Mouse (Mus musculus): ENCODE results near the gene Gm5414. TPM values are rescaled to one million over a fixed set of nuclear protein-coding genes. Genes with fewer than 3 reads are reported as not detected.

The Gm5414 gene
- polyA plus RNA-seq (2016; fragmentation: Nextera tagmentation; extraction: Ambion mirVana) = not detected in 2 replicates

GRCm38 (mm10) chr15:101627884-101628283, at the start of gene Gm5414:
Gene Gm5414 (minus strand): TSS chr15:101628188.
- Histone ChIP-seq H3K9me3 (no peaks in the 10 kb centered on the region), H3K4me3 (no peak within 1 kb of the TSS), H3K4me1 (no peaks in the 10 kb centered on the region), H3K27ac (replicated peaks) (no peak within 1 kb of the TSS), H3K36me3 (replicated peaks) (no peaks in the 10 kb centered on the region), H3K27me3 (replicated peaks; ENCODE audit: low read depth, poor library complexity, severe bottlenecking) (no peaks in the 10 kb centered on the region; the same call in 1 of the 2 replicates)
- DNase-seq (ENCODE audit: low spot score) = no peak
- 80% methylated on average over 2 of the region's 2 CpGs for WGBS

GRCm38 (mm10) chr15:101675978-101676377, 48.0 kb upstream of the Gm5414 start:
- 84% methylated on average over 1 of the region's 1 CpGs for WGBS

GRCm38 (mm10) chr15:101652736-101653265, 24.8 kb upstream of the Gm5414 start:
- H3K4me3 ChIP-seq = no peak overlapping the region
- H3K36me3 ChIP-seq (replicated peaks) = no peaks in the 10 kb centered on the region
- no peaks in the 10 kb centered on the region for H3K4me1 ChIP-seq
- DNase-seq (ENCODE audit: low spot score) = no peak
- H3K27ac ChIP-seq (replicated peaks) = no peak overlapping the region
- 93% methylated on average over 5 of the region's 5 CpGs for WGBS
- H3K9me3 ChIP-seq = no peaks in the 10 kb centered on the region
- H3K27me3 ChIP-seq (replicated peaks; ENCODE audit: low read depth, poor library complexity, severe bottlenecking) = no peaks in the 10 kb centered on the region

More at GRCm38 (mm10) chr15:101675978-101676377, 48.0 kb upstream of the Gm5414 start:
- no peaks in the 10 kb centered on the region for H3K9me3 ChIP-seq
- H3K36me3 ChIP-seq (replicated peaks) = no peaks in the 10 kb centered on the region
- H3K27ac ChIP-seq (replicated peaks) = no peak overlapping the region
- DNase-seq (ENCODE audit: low spot score) = no peak
- H3K27me3 ChIP-seq (replicated peaks; ENCODE audit: low read depth, poor library complexity, severe bottlenecking) = no peaks in the 10 kb centered on the region
- no peaks in the 10 kb centered on the region for H3K4me1 ChIP-seq
- H3K4me3 ChIP-seq = no peak overlapping the region

- no peak within 1 kb of the TSS for H3K27ac ChIP-seq (replicated peaks)
- no peaks in the 10 kb centered on the region for H3K4me1 ChIP-seq
- no peaks in the 10 kb centered on the region for H3K9me3 ChIP-seq
- no peak within 1 kb of the TSS for H3K4me3 ChIP-seq
- 79% methylated on average over 3 of the region's 3 CpGs for WGBS
- no peak for DNase-seq (ENCODE audit: low spot score)
- no peaks in the 10 kb centered on the region for H3K36me3 ChIP-seq (replicated peaks)
- H3K27me3 ChIP-seq (replicated peaks; ENCODE audit: low read depth, poor library complexity, severe bottlenecking) = no peaks in the 10 kb centered on the region
Measured at GRCm38 (mm10) chr15:101647280-101647679, 19.3 kb upstream of the Gm5414 start, which contains the start of gene Gm5478. Gene Gm5478 (minus strand): TSS chr15:101647380.

GRCm38 (mm10) chr15:101599123-101599522, 28.9 kb downstream of the Gm5414 start:
- H3K4me1 ChIP-seq = no peaks in the 10 kb centered on the region
- WGBS = 71% methylated on average over 6 of the region's 6 CpGs
- 0 out of 2 replicates have a peak, but pooled peaks cover 4% of the 10 kb centered on the region for H3K9me3 ChIP-seq
- DNase-seq (ENCODE audit: low spot score) = no peak
- H3K27ac ChIP-seq (replicated peaks) = no peak overlapping the region
- H3K4me3 ChIP-seq = no peak overlapping the region
- no peaks in the 10 kb centered on the region for H3K36me3 ChIP-seq (replicated peaks)
- no peaks in the 10 kb centered on the region for H3K27me3 ChIP-seq (replicated peaks; ENCODE audit: low read depth, poor library complexity, severe bottlenecking)

- Histone ChIP-seq H3K4me3 (no peak overlapping the region), H3K9me3 (no peaks in the 10 kb centered on the region), H3K36me3 (replicated peaks) (no peaks in the 10 kb centered on the region), H3K4me1 (no peaks in the 10 kb centered on the region), H3K27me3 (replicated peaks; ENCODE audit: low read depth, poor library complexity, severe bottlenecking) (no peaks in the 10 kb centered on the region), H3K27ac (replicated peaks) (no peak overlapping the region)
- peak; percentile 8 for DNase-seq (ENCODE audit: low spot score)
- WGBS = 79% methylated on average over 10 of the region's 10 CpGs
Measured at GRCm38 (mm10) chr15:101588216-101588615, 39.8 kb downstream of the Gm5414 start.

GRCm38 (mm10) chr15:101584456-101584855, 43.5 kb downstream of the Gm5414 start:
- no peaks in the 10 kb centered on the region for H3K4me1 ChIP-seq
- WGBS = 68% methylated on average over 2 of the region's 2 CpGs
- no peak for DNase-seq (ENCODE audit: low spot score)
- no peaks in the 10 kb centered on the region for H3K9me3 ChIP-seq
- H3K4me3 ChIP-seq = no peak overlapping the region
- no peaks in the 10 kb centered on the region for H3K36me3 ChIP-seq (replicated peaks)
- no peaks in the 10 kb centered on the region for H3K27me3 ChIP-seq (replicated peaks; ENCODE audit: low read depth, poor library complexity, severe bottlenecking)
- no peak overlapping the region for H3K27ac ChIP-seq (replicated peaks)

GRCm38 (mm10) chr15:101583211-101583965, 44.6 kb downstream of the Gm5414 start:
- Histone ChIP-seq H3K4me1 (no peaks in the 10 kb centered on the region), H3K9me3 (no peaks in the 10 kb centered on the region), H3K27me3 (replicated peaks; ENCODE audit: low read depth, poor library complexity, severe bottlenecking) (no peaks in the 10 kb centered on the region), H3K36me3 (replicated peaks) (no peaks in the 10 kb centered on the region), H3K27ac (replicated peaks) (no peak overlapping the region), H3K4me3 (no peak overlapping the region)
- WGBS = 81% methylated on average over 8 of the region's 8 CpGs
- DNase-seq (ENCODE audit: low spot score) = no peak

- Histone ChIP-seq H3K4me3 (no peak overlapping the region), H3K9me3 (no peaks in the 10 kb centered on the region), H3K36me3 (replicated peaks) (no peaks in the 10 kb centered on the region), H3K4me1 (no peaks in the 10 kb centered on the region), H3K27ac (replicated peaks) (no peak overlapping the region), H3K27me3 (replicated peaks; ENCODE audit: low read depth, poor library complexity, severe bottlenecking) (no peaks in the 10 kb centered on the region)
- DNase-seq (ENCODE audit: low spot score) = no peak
- 77% methylated on average over 3 of the region's 3 CpGs for WGBS
Measured at GRCm38 (mm10) chr15:101581701-101582100, 46.3 kb downstream of the Gm5414 start.

GRCm38 (mm10) chr15:101575506-101575905, 52.5 kb downstream of the Gm5414 start:
- Histone ChIP-seq H3K4me3 (no peak overlapping the region), H3K27ac (replicated peaks) (no peak overlapping the region), H3K4me1 (peaks cover 13% of the 10 kb centered on the region), H3K36me3 (replicated peaks) (no peaks in the 10 kb centered on the region), H3K9me3 (no peaks in the 10 kb centered on the region), H3K27me3 (replicated peaks; ENCODE audit: low read depth, poor library complexity, severe bottlenecking) (no peaks in the 10 kb centered on the region)
- 86% methylated on average over 5 of the region's 5 CpGs for WGBS
- no peak for DNase-seq (ENCODE audit: low spot score)

Small RNA genes lying within 50 kb of the gene (microRNA-seq; reads per million reads assigned to microRNA genes)
- gene Gm44383 (not detected), gene Gm44479 (not detected)

Other genes with a start within 250 kb of the Gm5414 start
- 16.2 and 17.4 TPM in 2 replicates for gene Krt7, start 217.1 kb downstream of the Gm5414 start, polyA plus RNA-seq (2016; fragmentation: Nextera tagmentation; extraction: Ambion mirVana)
- gene Krt87, start 189.4 kb downstream of the Gm5414 start, polyA plus RNA-seq (2016; fragmentation: Nextera tagmentation; extraction: Ambion mirVana) = 0.12 TPM in 1 of 2 replicates, not detected in the other
- not detected in 2 replicates for gene Krt88, start 180.4 kb downstream of the Gm5414 start, polyA plus RNA-seq (2016; fragmentation: Nextera tagmentation; extraction: Ambion mirVana)
- not detected in 2 replicates for gene Krt81, start 164.4 kb downstream of the Gm5414 start, polyA plus RNA-seq (2016; fragmentation: Nextera tagmentation; extraction: Ambion mirVana)
- gene Krt86, start 154.7 kb downstream of the Gm5414 start, polyA plus RNA-seq (2016; fragmentation: Nextera tagmentation; extraction: Ambion mirVana) = not detected in 2 replicates
- not detected in 2 replicates for gene Krt83, start 136.7 kb downstream of the Gm5414 start, polyA plus RNA-seq (2016; fragmentation: Nextera tagmentation; extraction: Ambion mirVana)
- not detected in 2 replicates for gene Gm49425, start 110.9 kb downstream of the Gm5414 start, polyA plus RNA-seq (2016; fragmentation: Nextera tagmentation; extraction: Ambion mirVana)
- gene Krt84, start 95.4 kb downstream of the Gm5414 start, polyA plus RNA-seq (2016; fragmentation: Nextera tagmentation; extraction: Ambion mirVana) = not detected in 2 replicates
- not detected in 2 replicates for gene Krt82, start 77.5 kb downstream of the Gm5414 start, polyA plus RNA-seq (2016; fragmentation: Nextera tagmentation; extraction: Ambion mirVana)
- 0.24 and 0.50 TPM in 2 replicates for gene Krt90, start 65.2 kb downstream of the Gm5414 start, polyA plus RNA-seq (2016; fragmentation: Nextera tagmentation; extraction: Ambion mirVana)
- 0.09 TPM in 2 replicates for gene Krt75, start 54.3 kb downstream of the Gm5414 start, polyA plus RNA-seq (2016; fragmentation: Nextera tagmentation; extraction: Ambion mirVana)
- gene Gm5478, start 19.2 kb upstream of the Gm5414 start, polyA plus RNA-seq (2016; fragmentation: Nextera tagmentation; extraction: Ambion mirVana) = not detected in 2 replicates
- gene Krt6b, start 52.1 kb upstream of the Gm5414 start, polyA plus RNA-seq (2016; fragmentation: Nextera tagmentation; extraction: Ambion mirVana) = not detected in 2 replicates
- gene Krt6a, start 66.1 kb upstream of the Gm5414 start, polyA plus RNA-seq (2016; fragmentation: Nextera tagmentation; extraction: Ambion mirVana) = 0.06 and 0.09 TPM in 2 replicates
- gene Krt5, start 84.7 kb upstream of the Gm5414 start, polyA plus RNA-seq (2016; fragmentation: Nextera tagmentation; extraction: Ambion mirVana) = 1.1 and 5.4 TPM in 2 replicates
- not detected in 2 replicates for gene Krt71, start 114.9 kb upstream of the Gm5414 start, polyA plus RNA-seq (2016; fragmentation: Nextera tagmentation; extraction: Ambion mirVana)
- not detected in 2 replicates for gene Krt72, start 158.3 kb upstream of the Gm5414 start, polyA plus RNA-seq (2016; fragmentation: Nextera tagmentation; extraction: Ambion mirVana)
- gene Krt73, start 174.2 kb upstream of the Gm5414 start, polyA plus RNA-seq (2016; fragmentation: Nextera tagmentation; extraction: Ambion mirVana) = not detected in 2 replicates
- not detected in 2 replicates for gene Krt2, start 190.0 kb upstream of the Gm5414 start, polyA plus RNA-seq (2016; fragmentation: Nextera tagmentation; extraction: Ambion mirVana)
- gene Krt1, start 222.6 kb upstream of the Gm5414 start, polyA plus RNA-seq (2016; fragmentation: Nextera tagmentation; extraction: Ambion mirVana) = 0.50 and 1.6 TPM in 2 replicates
- gene Krt77, start 241.5 kb upstream of the Gm5414 start, polyA plus RNA-seq (2016; fragmentation: Nextera tagmentation; extraction: Ambion mirVana) = 0.06 TPM in 1 of 2 replicates, not detected in the other